Mouse (Mus musculus) intestine, embryonic 16.5 days (tissue): Measurements from ENCODE around the gene Olfr71. TPM values are rescaled to one million over a fixed set of nuclear protein-coding genes. Genes with fewer than 3 reads are reported as not detected.

Source experiments
- ATAC-seq: fragments of 200-750 bp; cut with Nextera tagmentation; 2 replicates; pipeline ENCODE4 v1.8.0; 2017; ENCODE audit warnings: moderate TSS enrichment, moderate library complexity
- H3K27ac ChIP-seq: fragments of 300-500 bp; sonication (generic); 2 replicates; pipeline ENCODE4 v1.5.1; 2014; ENCODE audit warnings: mild to moderate bottlenecking, low read length
- H3K27me3 ChIP-seq: fragments of 300-500 bp; sonication (generic); replicated peaks from 2 replicates; pipeline ENCODE4 v1.6.1; 2014; ENCODE audit warnings: low read length, control low read depth, mixed read lengths; ENCODE audit not compliant: control insufficient read depth, insufficient read depth
- H3K36me3 ChIP-seq: fragments of 300-500 bp; sonication (generic); 2 replicates; pipeline ENCODE4 v1.6.1; 2014; ENCODE audit warnings: low read length, control low read depth; ENCODE audit not compliant: control insufficient read depth, insufficient read depth
- H3K4me1 ChIP-seq: fragments of 300-500 bp; sonication (generic); 2 replicates; pipeline ENCODE4 v1.6.1; 2014; ENCODE audit warnings: low read length, control low read depth, mixed read lengths; ENCODE audit not compliant: control insufficient read depth, insufficient read depth
- H3K4me2 ChIP-seq: fragments of 300-500 bp; sonication (generic); 2 replicates; pipeline ENCODE4 v1.6.1; 2014; ENCODE audit warnings: low read depth, low read length, control low read depth
- H3K4me3 ChIP-seq: fragments of 300-500 bp; sonication (generic); 2 replicates; pipeline ENCODE4 v1.5.1; 2014; ENCODE audit warnings: mild to moderate bottlenecking, low read length
- H3K9ac ChIP-seq: fragments of 300-500 bp; sonication (generic); 2 replicates; pipeline ENCODE4 v1.6.1; 2014; ENCODE audit warnings: low read depth, low read length
- H3K9me3 ChIP-seq: fragments of 300-500 bp; sonication (generic); 2 replicates; pipeline ENCODE4 v1.6.1; 2016; ENCODE audit warnings: low read length, control low read depth; ENCODE audit not compliant: control insufficient read depth
- WGBS: fragments of 180-500 bp; shearing (Covaris S2); extraction: QIAGEN DNeasy Blood & Tissue Kit; methylation state at CpG from one replicate; pipeline ENCODE4 v1.1.7; 2014; 5-methylcytosine and 5-hydroxymethylcytosine counted together
- polyA plus RNA-seq: library from polyadenylated mRNA; unstranded; fragments of >200 nt; fragmentation: Nextera tagmentation; extraction: Ambion mirVana; gene quantifications from 2 replicates; pipeline ENCODE4 v1.2.1, GENCODE M21; 2015

The Olfr71 gene
- polyA plus RNA-seq, 1 experiment from 2014 or later: not detected

GRCm38 (mm10) chr4:43695249-43695671 lies 14.8 kb downstream of the Olfr71 start:
- Histone ChIP-seq H3K9ac (no peak overlapping the region), H3K4me3 (no peak overlapping the region), H3K36me3 (no peaks in the 10 kb centered on the region), H3K27me3 (no peaks in the 10 kb centered on the region), H3K4me1 (peaks cover 7% of the 10 kb centered on the region; the same call in 1 of the 2 replicates), H3K4me2 (no peak overlapping the region), H3K27ac (no peak overlapping the region), H3K9me3 (no peaks in the 10 kb centered on the region)
- peak; percentile 81 for ATAC-seq
- 23% methylated on average over 9 of the region's 9 CpGs for WGBS

- Histone ChIP-seq H3K36me3 (no peaks in the 10 kb centered on the region), H3K4me3 (no peak overlapping the region), H3K27me3 (no peaks in the 10 kb centered on the region), H3K9me3 (no peaks in the 10 kb centered on the region), H3K9ac (no peak overlapping the region), H3K27ac (no peak overlapping the region), H3K4me1 (peaks cover 7% of the 10 kb centered on the region; the same call in 1 of the 2 replicates), H3K4me2 (no peak overlapping the region)
- ATAC-seq: no peak; the same call in 1 of the 2 replicates
- 88% methylated on average over 1 of the region's 1 CpGs for WGBS
These were observed 15.4 kb downstream of the Olfr71 start for GRCm38 (mm10) chr4:43694439-43695248.

GRCm38 (mm10) chr4:43693806-43694241 lies 16.2 kb downstream of the Olfr71 start:
- 68% methylated on average over 5 of the region's 5 CpGs for WGBS
- Histone ChIP-seq H3K27ac (no peak overlapping the region), H3K4me2 (no peak overlapping the region), H3K36me3 (no peaks in the 10 kb centered on the region), H3K4me3 (no peak overlapping the region), H3K9ac (no peak overlapping the region), H3K27me3 (no peaks in the 10 kb centered on the region), H3K9me3 (no peaks in the 10 kb centered on the region), H3K4me1 (peaks cover 7% of the 10 kb centered on the region; the same call in 1 of the 2 replicates)
- no peak for ATAC-seq

GRCm38 (mm10) chr4:43691026-43691425 lies 19.0 kb downstream of the Olfr71 start:
- H3K27me3 ChIP-seq: no peaks in the 10 kb centered on the region
- no peak overlapping the region for H3K9ac ChIP-seq
- no peak overlapping the region for H3K27ac ChIP-seq
- no peak for ATAC-seq
- H3K9me3 ChIP-seq: no peaks in the 10 kb centered on the region
- H3K4me2 ChIP-seq: no peak overlapping the region
- peaks cover 7% of the 10 kb centered on the region; the same call in 1 of the 2 replicates for H3K4me1 ChIP-seq
- 80% methylated on average over 5 of the region's 5 CpGs for WGBS
- no peaks in the 10 kb centered on the region for H3K36me3 ChIP-seq
- no peak overlapping the region for H3K4me3 ChIP-seq

- no peak for ATAC-seq
- Histone ChIP-seq H3K4me2 (no peak overlapping the region), H3K27ac (no peak overlapping the region), H3K27me3 (no peaks in the 10 kb centered on the region), H3K36me3 (no peaks in the 10 kb centered on the region), H3K4me3 (no peak overlapping the region), H3K9me3 (no peaks in the 10 kb centered on the region), H3K4me1 (no peaks in the 10 kb centered on the region; the same call in 1 of the 2 replicates), H3K9ac (no peak overlapping the region)
- 92% methylated on average over 17 of the region's 17 CpGs for WGBS
These were observed 20.0 kb downstream of the Olfr71 start for GRCm38 (mm10) chr4:43690021-43690420.

- H3K4me1 ChIP-seq: no peaks in the 10 kb centered on the region; the same call in 1 of the 2 replicates
- ATAC-seq: no peak
- H3K27me3 ChIP-seq: no peaks in the 10 kb centered on the region
- no peaks in the 10 kb centered on the region for H3K9me3 ChIP-seq
- H3K4me2 ChIP-seq: no peak overlapping the region
- no peak overlapping the region for H3K27ac ChIP-seq
- H3K9ac ChIP-seq: no peak overlapping the region
- H3K36me3 ChIP-seq: no peaks in the 10 kb centered on the region
- H3K4me3 ChIP-seq: no peak overlapping the region
- 81% methylated on average over 7 of the region's 7 CpGs for WGBS
These were observed 30.5 kb downstream of the Olfr71 start for GRCm38 (mm10) chr4:43679416-43680043.

- no peaks in the 10 kb centered on the region; the same call in 1 of the 2 replicates for H3K4me1 ChIP-seq
- H3K36me3 ChIP-seq: no peaks in the 10 kb centered on the region
- H3K27me3 ChIP-seq: no peaks in the 10 kb centered on the region
- no peak overlapping the region for H3K4me2 ChIP-seq
- H3K9me3 ChIP-seq: no peaks in the 10 kb centered on the region
- ATAC-seq: no peak
- no peak overlapping the region for H3K9ac ChIP-seq
- WGBS: 86% methylated on average over 6 of the region's 6 CpGs
- no peak overlapping the region for H3K4me3 ChIP-seq
- no peak overlapping the region for H3K27ac ChIP-seq
These were observed 31.5 kb downstream of the Olfr71 start for GRCm38 (mm10) chr4:43678541-43678940.

- H3K27me3 ChIP-seq: no peaks in the 10 kb centered on the region
- H3K36me3 ChIP-seq: no peaks in the 10 kb centered on the region
- H3K9ac ChIP-seq: no peak overlapping the region
- H3K4me2 ChIP-seq: no peak overlapping the region
- no peak overlapping the region for H3K27ac ChIP-seq
- H3K9me3 ChIP-seq: no peaks in the 10 kb centered on the region
- H3K4me3 ChIP-seq: no peak overlapping the region
- peak; percentile 63 for ATAC-seq
- H3K4me1 ChIP-seq: no peaks in the 10 kb centered on the region; the same call in 1 of the 2 replicates
- WGBS: 65% methylated on average over 4 of the region's 4 CpGs
These were observed 34.4 kb downstream of the Olfr71 start for GRCm38 (mm10) chr4:43675608-43676007.

- no peak overlapping the region for H3K4me3 ChIP-seq
- no peak overlapping the region for H3K4me2 ChIP-seq
- 60% methylated on average over 5 of the region's 5 CpGs for WGBS
- peak; percentile 41; the same call in 1 of the 2 replicates for ATAC-seq
- peaks cover 2% of the 10 kb centered on the region for H3K4me1 ChIP-seq
- H3K36me3 ChIP-seq: no peaks in the 10 kb centered on the region
- no peaks in the 10 kb centered on the region for H3K27me3 ChIP-seq
- H3K9ac ChIP-seq: no peak overlapping the region
- no peak overlapping the region for H3K27ac ChIP-seq
- H3K9me3 ChIP-seq: no peaks in the 10 kb centered on the region
These were observed 35.1 kb downstream of the Olfr71 start for GRCm38 (mm10) chr4:43674974-43675373.
